Mouse (Mus musculus): ENCODE measurements at regions not wholly inside any gene's neighbourhood (a gene's known extent, or its start where the extent isn't known, plus 50 kb on each side); places are given as distances from the start of the nearest gene placed in this dataset.

- no peak for DNase-seq
Measured at GRCm38 (mm10) chr12:52622398-52622797, 76.8 kb upstream of the Akap6 start.

GRCm38 (mm10) chr12:52623416-52624108, 75.6 kb upstream of the Akap6 start:
- DNase-seq = peak; percentile 59 to 71

- peak; percentile 29 to 38 for DNase-seq
Measured at GRCm38 (mm10) chr12:52624871-52625270, 74.3 kb upstream of the Akap6 start.

- DNase-seq = no peak
Measured at GRCm38 (mm10) chr12:52628771-52629170, 70.4 kb upstream of the Akap6 start.

GRCm38 (mm10) chr12:52635121-52635878, 63.9 kb upstream of the Akap6 start:
- no peak for DNase-seq

- DNase-seq = no peak
Measured at GRCm38 (mm10) chr12:52636186-52636881, 62.8 kb upstream of the Akap6 start.

- no peak for DNase-seq
Measured at GRCm38 (mm10) chr12:52636920-52637319, 62.3 kb upstream of the Akap6 start.

- peak; percentile 76 for DNase-seq
Measured at GRCm38 (mm10) chr12:52637506-52638249, 61.5 kb upstream of the Akap6 start.

- no peak for DNase-seq
Measured at GRCm38 (mm10) chr12:52638461-52638860, 60.7 kb upstream of the Akap6 start.

GRCm38 (mm10) chr12:52644059-52644458, 55.1 kb upstream of the Akap6 start:
- DNase-seq = no peak

All from cerebellum, postnatal 10 days (tissue).